Mouse (Mus musculus) hindbrain, embryonic 10.5 days (tissue): ENCODE data around the gene Ndufa10. TPM values are rescaled to one million over a fixed set of nuclear protein-coding genes. Genes with fewer than 3 reads are reported as not detected.

Experiments
- DNase-seq: peaks from one replicate; pipeline ENCODE4 v3.0.0-alpha.2; 2017; ENCODE audit warnings: low spot score
- H3K27ac ChIP-seq: fragments of 300-500 bp; sonication (generic); 2 replicates; pipeline ENCODE4 v1.5.1; 2016; ENCODE audit warnings: mild to moderate bottlenecking, moderate library complexity
- H3K27me3 ChIP-seq: fragments of 300-500 bp; sonication (generic); 2 replicates; pipeline ENCODE4 v1.6.1; 2016; ENCODE audit warnings: mild to moderate bottlenecking; ENCODE audit not compliant: poor library complexity, insufficient read depth, severe bottlenecking
- H3K36me3 ChIP-seq: fragments of 300-500 bp; sonication (generic); 2 replicates; pipeline ENCODE4 v1.6.1; 2016; ENCODE audit warnings: mild to moderate bottlenecking, moderate library complexity
- H3K4me1 ChIP-seq: fragments of 300-500 bp; sonication (generic); replicated peaks from 2 replicates; pipeline ENCODE4 v1.6.1; 2016; ENCODE audit warnings: mild to moderate bottlenecking
- H3K4me3 ChIP-seq: fragments of 300-500 bp; sonication (generic); 2 replicates; pipeline ENCODE4 v1.5.1; 2016; ENCODE audit warnings: mild to moderate bottlenecking, moderate library complexity
- H3K9me3 ChIP-seq: fragments of 300-500 bp; sonication (generic); 2 replicates; pipeline ENCODE4 v1.6.1; 2016; ENCODE audit warnings: mild to moderate bottlenecking, moderate library complexity
- WGBS: fragments of 180-500 bp; shearing (Covaris S2); methylation state at CpG from one replicate; pipeline ENCODE4 v1.1.7; 2016; 5-methylcytosine and 5-hydroxymethylcytosine counted together
- polyA plus RNA-seq: library from polyadenylated mRNA; unstranded; fragments of >200 nt; fragmentation: Nextera tagmentation; extraction: Ambion mirVana; gene quantifications from 2 replicates; pipeline ENCODE4 v1.2.1, GENCODE M21; 2016

Ndufa10 gene
- polyA plus RNA-seq, 1 experiment from 2014 or later, result 291 TPM

GRCm38 (mm10) chr1:92405131-92405530 lies 68.5 kb downstream of the Ndufa10 start:
- H3K4me1 ChIP-seq, result peaks cover 9% of the 10 kb centered on the region; the same call in 1 of the 2 replicates
- WGBS, result 80% methylated on average over 5 of the region's 5 CpGs
- no peaks in the 10 kb centered on the region for H3K9me3 ChIP-seq
- DNase-seq, result no peak
- H3K36me3 ChIP-seq, result no peaks in the 10 kb centered on the region
- H3K27ac ChIP-seq, result no peak overlapping the region
- no peak overlapping the region for H3K4me3 ChIP-seq
- H3K27me3 ChIP-seq, result no peaks in the 10 kb centered on the region

- DNase-seq, result no peak
- Histone ChIP-seq H3K4me1 (peaks cover 28% of the 10 kb centered on the region), H3K27ac (no peak overlapping the region), H3K4me3 (no peak overlapping the region), H3K36me3 (no peaks in the 10 kb centered on the region), H3K27me3 (no peaks in the 10 kb centered on the region), H3K9me3 (no peaks in the 10 kb centered on the region)
- WGBS, result 91% methylated on average over 2 of the region's 2 CpGs
Observed at GRCm38 (mm10) chr1:92400556-92400955, 73.1 kb downstream of the Ndufa10 start.

- Histone ChIP-seq H3K9me3 (no peaks in the 10 kb centered on the region), H3K4me3 (no peak overlapping the region), H3K4me1 (peaks cover 36% of the 10 kb centered on the region), H3K36me3 (no peaks in the 10 kb centered on the region), H3K27ac (no peak overlapping the region), H3K27me3 (no peaks in the 10 kb centered on the region)
- DNase-seq, result no peak
- 57% methylated on average over 7 of the region's 7 CpGs for WGBS
Observed at GRCm38 (mm10) chr1:92398601-92399000, 75.1 kb downstream of the Ndufa10 start.

- H3K27ac ChIP-seq, result peak overlapping the region; percentile 46; the same call in 1 of the 2 replicates
- peaks cover 35% of the 10 kb centered on the region for H3K4me1 ChIP-seq
- no peak overlapping the region; the same call in 1 of the 2 replicates for H3K4me3 ChIP-seq
- H3K36me3 ChIP-seq, result no peaks in the 10 kb centered on the region
- WGBS, result 15% methylated on average over 12 of the region's 12 CpGs
- H3K27me3 ChIP-seq, result no peaks in the 10 kb centered on the region
- no peaks in the 10 kb centered on the region for H3K9me3 ChIP-seq
- DNase-seq, result no peak
Observed at GRCm38 (mm10) chr1:92397511-92398051, 76.1 kb downstream of the Ndufa10 start.

- 79% methylated on average over 3 of the region's 3 CpGs for WGBS
Observed at GRCm38 (mm10) chr1:92394279-92394678, 79.4 kb downstream of the Ndufa10 start.

GRCm38 (mm10) chr1:92393166-92393565 lies 80.5 kb downstream of the Ndufa10 start:
- Histone ChIP-seq H3K27ac (no peak overlapping the region), H3K9me3 (no peaks in the 10 kb centered on the region), H3K27me3 (no peaks in the 10 kb centered on the region), H3K4me3 (no peak overlapping the region), H3K4me1 (peaks cover 18% of the 10 kb centered on the region), H3K36me3 (no peaks in the 10 kb centered on the region)
- WGBS, result 95% methylated on average over 6 of the region's 6 CpGs
- no peak for DNase-seq

More at GRCm38 (mm10) chr1:92394279-92394678, 79.4 kb downstream of the Ndufa10 start:
- Histone ChIP-seq H3K27ac (no peak overlapping the region), H3K4me3 (no peak overlapping the region), H3K27me3 (no peaks in the 10 kb centered on the region), H3K9me3 (no peaks in the 10 kb centered on the region), H3K36me3 (no peaks in the 10 kb centered on the region), H3K4me1 (peaks cover 27% of the 10 kb centered on the region)
- no peak for DNase-seq

Other genes starting within 250 kb of the Ndufa10 start
- gene Olfr1416, start 11.3 kb upstream of the Ndufa10 start, polyA plus RNA-seq, result not detected in 2 replicates
- gene Olfr1415, start 22.2 kb upstream of the Ndufa10 start, polyA plus RNA-seq, result not detected in 2 replicates
- not detected in 2 replicates for gene Olfr1414, start 44.8 kb upstream of the Ndufa10 start, polyA plus RNA-seq
- not detected in 2 replicates for gene Olfr1413, start 97.5 kb upstream of the Ndufa10 start, polyA plus RNA-seq
- gene Olfr1412, start 111.9 kb upstream of the Ndufa10 start, polyA plus RNA-seq, result not detected in 2 replicates
- not detected in 2 replicates for gene Olfr1411, start 120.6 kb upstream of the Ndufa10 start, polyA plus RNA-seq
- gene Olfr1410, start 131.9 kb upstream of the Ndufa10 start, polyA plus RNA-seq, result not detected in 2 replicates
- gene Olfr12, start 143.9 kb upstream of the Ndufa10 start, polyA plus RNA-seq, result 0.18 TPM in 1 of 2 replicates, not detected in the other
- 391 and 433 TPM in 2 replicates for gene Cops9, start 168.1 kb upstream of the Ndufa10 start, polyA plus RNA-seq
- 0.07 TPM in 1 of 2 replicates, not detected in the other for gene Otos, start 175.0 kb upstream of the Ndufa10 start, polyA plus RNA-seq